Mouse (Mus musculus) hindlimb bud, embryonic 11.5 days (tissue): ENCODE results near the gene Higd1a.

Source experiments
- DNase-seq: peaks from one replicate; pipeline ENCODE4 v3.0.0-alpha.2; 2012; ENCODE audit warnings: low read depth, low spot score; ENCODE audit errors: extremely low spot score

Gene Higd1a

DNA sequence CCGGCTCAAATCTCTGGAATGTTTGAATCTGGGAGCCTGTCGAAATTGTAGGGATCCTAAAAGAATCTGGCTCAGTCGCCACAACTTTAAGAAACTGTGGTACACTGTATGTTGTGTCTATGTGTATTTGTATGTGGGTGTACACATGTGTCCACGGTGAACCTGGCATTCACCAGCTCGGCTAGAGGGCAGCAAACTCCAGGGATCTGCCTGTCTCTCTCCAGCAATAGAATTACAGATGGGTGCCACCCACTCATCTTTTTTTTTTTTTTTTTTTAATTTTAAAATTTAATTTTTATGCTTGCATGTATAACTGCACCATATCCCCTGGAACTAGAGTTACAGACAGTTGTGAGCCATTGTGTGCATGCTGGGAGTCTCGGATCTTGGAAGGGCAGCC lies 23.1 kb upstream of the Higd1a start:
- no peak for DNase-seq

DNA sequence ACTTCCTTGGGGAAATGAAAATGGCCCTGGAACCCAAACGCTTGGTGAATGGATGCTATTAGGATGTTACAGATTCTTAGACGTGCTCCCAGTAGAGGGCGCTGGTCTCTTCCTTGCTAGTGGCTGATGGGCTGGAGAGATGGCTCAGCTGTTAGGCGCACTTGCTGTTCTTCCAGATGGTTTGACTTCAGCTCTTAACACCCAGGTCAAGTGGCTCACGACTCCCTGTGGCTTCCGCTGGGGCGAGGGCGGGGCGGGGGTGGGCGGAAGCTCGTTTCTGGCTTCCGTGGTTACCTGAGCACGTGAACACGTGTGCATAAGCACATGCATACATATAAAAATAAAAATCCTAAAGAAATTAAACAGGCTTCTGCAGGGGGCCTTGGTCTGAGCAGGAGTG lies 22.7 kb upstream of the Higd1a start:
- no peak for DNase-seq

DNA sequence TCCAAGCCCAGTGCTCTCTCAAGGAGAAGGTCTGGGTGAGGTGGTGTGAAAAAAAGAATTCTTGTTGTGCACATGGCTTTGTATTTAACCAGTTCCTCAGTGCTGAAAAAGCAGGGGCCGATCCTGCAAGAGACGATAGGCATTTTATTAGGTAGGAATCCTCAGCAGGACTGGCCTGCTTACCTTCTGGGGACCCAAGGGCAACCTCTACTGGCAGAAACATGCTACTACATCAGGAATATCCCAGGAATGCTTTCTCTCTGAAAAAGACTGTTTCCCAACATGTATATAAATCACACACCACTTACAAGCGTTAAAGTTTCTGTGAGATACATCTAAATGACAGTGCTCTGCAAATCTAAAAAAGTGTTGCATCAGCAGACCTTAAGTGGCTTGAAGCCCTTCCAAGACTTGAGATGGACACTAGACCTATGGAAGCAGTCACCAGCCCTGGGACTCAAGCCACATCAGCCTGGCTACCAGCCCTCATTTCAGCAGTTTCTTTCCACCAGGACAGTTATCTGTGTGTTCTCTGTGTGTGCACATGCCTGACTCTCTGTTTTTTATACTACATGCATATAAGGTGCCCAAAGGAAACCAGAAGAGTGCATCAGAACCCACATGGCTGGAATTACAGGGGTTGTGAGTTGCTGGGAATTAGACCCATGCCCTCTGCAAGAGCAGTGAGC lies 19.0 kb upstream of the Higd1a start:
- no peak for DNase-seq

DNA sequence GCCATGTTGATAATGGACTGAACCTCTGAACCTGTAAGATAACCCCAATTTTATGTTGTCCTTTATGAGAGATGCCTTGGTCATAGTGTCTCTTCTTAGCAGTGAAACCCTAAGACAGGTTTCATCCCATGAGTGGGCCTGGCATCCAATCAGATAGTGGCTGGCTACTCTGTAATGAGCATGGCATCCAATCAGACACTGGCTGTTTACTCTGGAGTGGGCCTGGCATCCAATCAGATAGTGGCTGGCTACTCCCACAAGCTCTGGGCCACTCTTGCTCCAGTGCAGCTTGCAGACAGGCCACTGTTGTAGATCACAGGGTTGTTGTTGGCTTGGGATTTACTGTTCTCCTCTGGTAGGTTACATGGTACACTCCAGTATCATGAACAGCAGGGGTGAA lies 15.4 kb upstream of the Higd1a start:
- DNase-seq, result no peak

DNA sequence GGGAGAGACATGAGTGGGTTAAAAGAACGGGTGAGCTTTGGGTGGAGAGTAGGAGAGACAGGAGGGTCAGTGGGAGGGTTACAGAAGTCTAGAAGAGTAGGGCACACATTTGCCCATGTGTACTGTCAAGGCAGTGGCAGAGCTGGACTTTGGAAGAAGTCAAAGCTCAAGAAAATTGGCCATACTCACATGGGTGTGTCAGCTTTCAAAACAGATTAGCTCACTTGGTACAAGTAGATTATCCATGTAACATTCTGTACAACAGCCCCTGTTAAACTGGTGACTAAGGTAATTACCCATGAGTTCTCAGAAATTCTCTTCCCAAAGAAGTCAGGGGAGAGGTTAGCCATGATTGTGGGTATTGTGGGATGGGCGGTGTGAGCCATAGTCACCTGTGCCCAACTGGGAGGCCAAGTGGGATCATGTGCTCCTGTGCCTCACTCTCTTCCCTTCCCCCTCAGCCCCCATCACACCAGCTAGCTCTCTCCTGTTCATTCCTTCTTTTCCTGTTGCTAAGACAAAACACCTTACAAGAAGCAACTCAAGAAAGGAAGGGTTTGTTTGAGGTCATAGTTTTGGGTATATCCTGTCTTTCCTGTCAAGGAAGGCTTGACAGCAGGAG lies 14.0 kb upstream of the Higd1a start:
- DNase-seq, result no peak

DNA sequence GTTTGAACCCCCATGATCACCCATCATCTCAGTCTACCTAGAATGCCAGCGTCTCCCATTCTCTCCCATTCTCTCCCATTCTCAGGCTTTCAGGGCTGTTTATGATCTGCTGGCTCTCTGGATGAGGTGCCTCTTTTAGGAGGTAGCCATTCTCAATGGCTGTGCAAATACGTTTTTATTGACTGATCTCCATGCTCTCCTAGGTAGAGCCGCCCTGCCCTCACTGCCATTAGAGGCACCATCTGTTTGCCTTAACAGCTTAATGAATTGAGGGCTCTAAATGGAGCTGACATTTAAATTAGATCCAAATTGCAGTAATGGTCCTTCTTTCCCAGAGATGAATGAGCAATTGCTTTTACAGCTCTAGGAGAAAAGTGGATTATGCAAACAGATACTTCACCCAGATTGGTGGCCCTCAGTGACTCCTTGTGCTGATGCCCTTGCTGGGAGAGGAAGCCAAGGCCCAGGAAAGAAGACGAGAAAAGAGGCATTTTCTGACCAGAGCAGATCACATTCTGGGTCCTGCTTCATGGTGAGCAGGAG lies 11.9 kb upstream of the Higd1a start:
- DNase-seq, result no peak

DNA sequence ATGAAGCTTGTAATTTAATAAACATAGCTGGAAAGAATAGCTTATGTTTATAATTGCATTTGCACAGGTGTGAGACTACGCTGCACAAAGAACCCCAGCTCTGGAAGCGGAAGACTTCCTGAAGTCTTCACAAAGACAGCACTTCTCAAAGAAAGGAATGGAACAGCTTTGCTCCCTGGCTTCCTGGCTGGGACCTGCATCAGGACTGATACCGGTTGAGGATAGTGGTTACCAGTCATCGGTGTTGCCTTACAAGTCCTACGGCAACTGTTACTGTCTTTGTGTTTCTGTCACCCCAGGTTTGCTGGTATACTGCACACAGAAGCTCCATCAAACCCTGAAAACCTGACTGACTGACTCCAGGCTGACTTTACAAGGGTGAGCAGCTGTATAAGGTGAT lies 11.3 kb upstream of the Higd1a start:
- no peak for DNase-seq

DNA sequence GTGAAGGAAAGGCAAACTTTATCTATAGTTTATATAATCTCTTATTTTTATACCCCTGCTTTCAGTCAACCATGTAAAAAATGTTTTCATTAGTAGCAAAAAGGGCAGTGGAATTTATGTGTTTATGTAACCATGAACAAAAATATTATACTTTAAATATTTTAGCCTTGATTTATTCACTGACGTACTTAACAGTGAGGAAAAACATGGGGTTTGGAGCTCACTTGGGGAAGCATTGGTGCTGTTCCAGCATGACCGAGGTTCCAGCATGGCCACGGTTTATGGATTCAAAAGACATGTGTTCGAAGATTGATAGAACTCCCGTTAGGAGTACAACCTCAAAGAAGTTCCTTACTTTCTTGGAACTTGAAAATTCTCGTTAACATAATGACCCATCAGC lies 10.1 kb upstream of the Higd1a start:
- DNase-seq, result no peak

DNA sequence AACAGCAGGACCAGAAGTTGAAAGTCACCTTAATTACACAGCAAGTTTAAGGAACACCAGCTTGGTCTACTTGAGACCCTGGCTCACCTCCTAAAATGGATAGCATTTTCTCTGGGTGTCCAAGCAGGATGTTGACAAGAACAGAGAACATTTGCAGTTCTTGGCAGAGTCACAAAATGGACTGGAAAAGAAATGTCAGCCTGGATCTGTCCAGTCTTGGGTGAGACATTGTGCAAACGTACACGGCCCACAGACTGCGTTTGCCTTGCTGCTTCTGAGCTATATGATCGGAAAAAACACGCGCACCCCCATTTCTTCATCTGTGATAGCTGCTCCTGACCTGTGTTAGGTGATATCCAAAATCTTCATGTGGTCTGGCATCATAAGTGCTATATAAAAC lies 9.5 kb upstream of the Higd1a start:
- no peak for DNase-seq

DNA sequence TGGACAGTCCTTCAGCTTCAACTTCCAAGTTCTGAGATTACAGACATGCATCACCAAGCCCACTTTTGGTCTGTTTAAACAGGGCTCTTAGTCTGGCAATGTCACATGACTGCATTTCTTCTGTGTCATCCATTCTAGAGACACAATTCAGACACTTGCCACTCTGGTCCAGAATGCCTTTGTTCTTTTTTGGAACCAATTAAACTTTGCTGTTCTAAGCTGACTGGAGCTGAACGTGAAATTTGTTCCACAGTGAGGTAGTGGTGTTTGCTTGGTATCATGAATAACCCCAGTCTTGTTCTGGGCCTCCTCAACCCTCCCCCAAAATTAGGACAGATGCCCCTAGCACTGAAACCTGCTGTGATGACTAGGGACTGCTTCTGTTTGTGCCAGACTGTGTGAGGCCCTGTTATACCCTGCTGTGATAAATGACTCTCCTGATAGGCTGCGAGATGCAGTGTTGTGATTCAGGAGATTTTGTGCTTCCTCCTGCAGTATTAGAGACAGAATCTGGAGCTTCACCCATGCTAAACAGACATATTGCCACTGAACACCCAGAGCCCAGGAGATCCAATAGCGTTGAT lies 7.4 kb upstream of the Higd1a start:
- DNase-seq, result no peak

DNA sequence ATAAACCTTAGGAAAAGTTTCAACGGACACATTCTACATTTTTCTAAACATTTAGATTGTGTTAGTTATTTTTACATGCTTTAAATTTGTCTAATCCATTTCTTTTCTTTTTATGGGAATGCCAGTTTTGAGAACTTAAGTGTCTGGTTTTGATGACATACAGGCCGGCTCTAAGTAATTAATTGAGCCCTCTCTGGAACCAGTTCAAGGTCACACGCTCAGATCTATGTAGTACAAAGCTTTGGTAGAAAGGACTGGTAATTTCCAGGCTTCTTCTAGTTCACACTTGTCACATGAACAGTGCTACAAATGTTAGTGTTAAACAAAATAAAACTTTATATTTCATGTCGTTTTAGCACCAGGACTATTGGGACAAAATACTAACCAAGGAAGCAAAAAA lies 6.7 kb upstream of the Higd1a start:
- no peak for DNase-seq

DNA sequence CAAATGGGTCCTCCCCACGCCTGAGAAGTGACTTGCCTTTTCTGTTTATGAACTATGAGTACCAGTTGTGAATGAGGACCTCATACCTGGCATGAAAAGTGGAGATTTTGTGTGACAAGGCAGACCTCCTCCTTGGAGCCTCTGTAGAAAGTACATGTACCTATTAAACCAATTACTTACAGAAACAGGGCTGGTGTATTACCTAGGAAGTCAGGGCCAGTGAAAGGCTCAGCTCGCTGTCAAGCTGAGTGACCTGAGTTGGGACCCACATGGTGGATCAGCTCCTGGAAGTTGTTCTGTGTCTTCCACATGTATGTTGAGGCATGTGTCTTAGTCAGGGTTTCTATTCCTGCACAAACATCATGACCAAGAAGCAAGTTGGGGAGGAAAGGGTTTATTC lies 2.8 kb upstream of the Higd1a start:
- DNase-seq, result no peak

DNA sequence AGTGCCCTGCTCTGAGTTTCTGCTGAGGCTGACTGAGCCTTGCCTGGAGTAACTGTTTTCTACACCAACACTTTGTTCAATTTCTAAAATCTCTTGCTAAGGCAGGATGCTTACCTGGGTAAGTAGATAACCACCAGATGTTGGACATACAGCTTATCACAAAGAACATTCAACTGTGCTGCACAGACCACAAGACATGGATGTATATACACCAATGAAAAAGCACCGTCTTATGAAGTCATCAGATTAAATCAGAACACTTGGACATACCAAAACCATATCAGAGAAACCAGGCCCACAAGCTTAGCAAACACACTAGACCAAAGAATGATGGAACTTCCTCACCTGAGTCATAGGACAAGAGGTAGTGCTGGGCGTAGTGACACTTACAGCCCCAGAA lies 1.2 kb upstream of the Higd1a start:
- no peak for DNase-seq

DNA sequence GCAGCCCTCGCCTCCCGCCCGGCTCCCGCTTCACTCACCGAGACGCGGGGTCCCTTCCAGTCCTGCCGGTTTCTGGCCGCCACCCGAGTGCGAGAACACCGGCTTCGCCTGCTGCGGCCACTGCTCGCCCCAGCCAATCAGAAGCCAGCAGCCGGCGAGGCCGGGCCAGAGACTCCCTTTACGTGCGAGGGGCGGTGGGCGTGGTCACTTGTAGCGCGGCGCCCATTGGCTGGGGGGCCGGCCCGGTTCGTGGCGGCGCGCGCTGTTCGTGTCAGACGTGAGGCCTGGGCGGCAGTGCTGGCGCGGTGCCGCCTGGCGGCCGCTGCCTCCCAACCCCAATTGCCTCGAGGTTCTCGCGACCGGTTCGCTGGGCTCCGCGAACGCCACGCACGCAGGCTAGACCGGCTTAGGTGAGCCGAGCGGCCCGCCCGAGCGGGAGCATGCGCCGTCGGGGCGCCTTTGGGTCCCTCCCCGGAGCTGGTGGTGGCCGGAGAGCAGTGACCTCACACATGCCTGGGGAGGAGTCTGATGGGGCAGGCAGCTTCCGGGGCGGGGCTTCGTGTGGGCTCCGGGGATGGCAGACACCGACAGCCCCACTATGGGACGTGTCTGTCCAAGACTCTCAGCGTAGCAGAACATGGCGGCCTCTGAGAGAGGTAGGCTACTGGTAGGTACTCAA lies 549 bp downstream of the Higd1a start:
- DNase-seq, result no peak

DNA sequence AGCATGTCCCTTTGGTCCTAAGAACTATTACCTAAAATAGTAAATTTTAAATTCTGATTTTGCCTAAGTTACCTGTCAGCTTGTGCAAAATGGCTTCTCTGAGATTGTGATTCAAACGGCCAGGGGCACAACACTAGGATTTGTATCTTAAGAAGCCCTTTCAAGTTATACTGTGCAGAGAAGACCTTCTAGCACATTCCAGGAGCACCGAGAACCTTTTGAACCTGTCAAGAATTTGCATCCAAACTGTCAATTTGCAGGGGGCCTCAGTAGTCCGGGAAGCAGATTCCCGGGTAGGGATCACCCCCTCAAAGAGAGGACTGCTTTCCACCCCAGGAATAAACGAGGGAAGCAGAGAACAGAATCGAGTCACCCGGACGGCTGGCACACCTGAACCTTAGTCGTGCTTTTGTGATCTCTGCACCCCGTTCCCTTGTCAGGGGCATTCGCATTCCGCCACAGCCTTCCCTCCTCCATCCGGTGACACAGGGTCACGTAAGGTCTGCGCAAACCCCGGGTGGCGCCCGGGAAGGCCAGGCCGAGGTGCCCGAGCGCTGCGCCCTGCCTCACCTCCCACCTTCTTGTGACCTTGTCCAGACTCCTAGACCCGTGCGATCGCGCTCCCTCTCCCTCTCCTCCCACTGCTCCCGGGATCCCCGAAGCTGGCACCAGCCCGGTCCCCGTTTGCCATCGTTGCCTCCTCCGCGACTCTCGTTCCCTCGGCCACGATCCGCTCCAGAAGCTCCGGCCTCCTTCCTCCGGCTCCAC lies 1.3 kb downstream of the Higd1a start:
- DNase-seq, result no peak

DNA sequence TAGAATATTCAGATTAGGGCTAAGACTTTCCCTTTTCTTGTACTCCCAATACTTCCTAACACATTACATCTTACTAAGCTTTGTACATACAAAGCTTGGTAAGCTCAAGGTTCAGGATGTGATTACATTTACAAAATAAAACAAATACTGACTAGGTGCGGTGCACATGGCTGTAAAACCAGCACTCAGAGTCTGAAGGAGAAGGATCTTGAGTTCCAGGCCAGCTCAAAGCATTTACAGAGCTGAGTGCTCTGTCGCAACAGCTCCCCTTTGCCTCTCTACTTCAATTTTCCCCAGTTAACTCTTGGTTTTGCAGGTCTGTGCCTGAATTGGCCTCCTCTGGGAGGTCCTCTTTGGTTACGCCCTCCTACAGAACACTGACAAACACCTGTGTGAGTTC lies 3.9 kb downstream of the Higd1a start:
- DNase-seq, result no peak

DNA sequence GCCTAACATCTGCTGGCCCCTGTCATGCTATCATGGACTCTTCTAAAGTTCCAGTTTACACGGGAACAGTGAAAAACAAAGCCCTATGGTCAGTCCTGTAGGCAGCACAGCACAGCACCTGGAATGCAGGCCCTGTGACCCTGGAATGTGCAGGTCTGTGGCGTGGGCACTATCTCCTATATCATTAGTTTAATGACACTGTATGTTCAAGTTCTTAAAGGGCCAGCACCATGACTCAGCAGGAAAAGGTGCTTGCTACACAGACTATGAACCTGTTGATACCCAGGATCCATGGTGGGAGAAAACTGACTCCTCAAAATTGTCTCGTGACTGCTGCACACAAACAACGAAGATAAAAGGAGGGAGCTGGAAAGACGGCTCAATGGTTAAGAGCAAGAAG lies 10.3 kb downstream of the Higd1a start:
- DNase-seq, result no peak

DNA sequence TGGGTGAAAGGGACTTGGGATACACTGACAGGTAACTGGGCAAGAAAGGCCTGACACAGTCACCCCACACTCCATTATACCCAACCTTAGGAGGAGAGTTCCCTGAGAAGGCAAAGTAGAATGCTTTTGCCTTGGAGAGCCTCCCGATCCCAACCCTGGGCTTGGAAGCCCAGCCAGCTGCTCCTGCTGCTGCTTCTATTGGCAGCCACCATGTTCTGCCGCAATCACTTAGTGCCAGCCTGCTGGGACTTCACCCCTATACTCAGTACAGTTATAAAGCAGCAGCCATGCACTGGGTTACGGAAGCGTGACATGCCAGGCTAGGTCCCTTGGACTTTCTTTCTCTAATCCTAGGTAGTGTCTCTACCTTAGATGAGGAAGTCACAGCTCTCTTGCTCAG lies 11.0 kb downstream of the Higd1a start:
- DNase-seq, result no peak

DNA sequence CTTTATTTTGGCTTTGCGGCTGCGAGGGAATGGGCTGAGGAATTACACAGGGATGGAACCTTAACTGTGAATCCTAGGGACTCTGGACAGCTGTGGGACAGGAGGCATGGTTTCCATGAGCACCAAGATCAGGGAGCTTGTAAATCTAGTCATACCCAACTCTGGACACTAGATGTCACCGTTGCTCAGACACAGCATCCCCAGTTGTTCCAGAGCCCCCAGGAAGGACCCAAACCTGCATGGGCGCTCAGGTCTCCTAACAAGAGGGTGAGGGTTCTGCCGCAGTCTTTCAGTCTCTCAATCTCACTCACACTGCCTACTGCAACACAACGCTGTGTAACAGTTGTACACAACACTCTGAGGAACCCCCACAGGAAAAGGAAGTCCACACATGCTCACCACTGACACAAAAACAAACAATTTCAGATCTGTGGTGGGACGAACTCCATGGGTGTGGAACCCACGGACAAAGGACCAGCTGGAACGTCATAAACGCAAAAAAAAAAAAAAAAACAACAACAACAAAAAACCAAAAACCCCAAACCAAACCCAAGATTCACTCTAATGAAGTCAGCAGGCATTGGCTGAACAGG lies 11.5 kb downstream of the Higd1a start:
- no peak for DNase-seq

DNA sequence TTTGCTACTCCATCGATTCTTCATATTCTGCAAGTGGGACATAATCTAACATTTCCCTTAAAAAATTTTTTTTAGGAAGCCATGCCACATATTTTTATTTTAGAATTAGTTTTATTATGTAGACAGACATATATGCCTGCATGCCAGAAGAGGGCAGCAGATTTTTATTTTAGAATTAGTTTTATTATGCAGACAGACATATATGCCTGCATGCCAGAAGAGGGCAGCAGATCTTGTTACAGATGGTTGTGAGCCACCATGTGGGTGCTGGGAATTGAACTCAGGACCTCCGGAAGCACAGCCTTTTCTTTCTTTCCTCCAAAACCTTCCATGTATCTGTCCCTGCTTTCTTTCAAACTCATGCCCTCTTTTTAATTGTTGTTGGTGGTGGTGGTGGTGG lies 15.2 kb downstream of the Higd1a start:
- no peak for DNase-seq

DNA sequence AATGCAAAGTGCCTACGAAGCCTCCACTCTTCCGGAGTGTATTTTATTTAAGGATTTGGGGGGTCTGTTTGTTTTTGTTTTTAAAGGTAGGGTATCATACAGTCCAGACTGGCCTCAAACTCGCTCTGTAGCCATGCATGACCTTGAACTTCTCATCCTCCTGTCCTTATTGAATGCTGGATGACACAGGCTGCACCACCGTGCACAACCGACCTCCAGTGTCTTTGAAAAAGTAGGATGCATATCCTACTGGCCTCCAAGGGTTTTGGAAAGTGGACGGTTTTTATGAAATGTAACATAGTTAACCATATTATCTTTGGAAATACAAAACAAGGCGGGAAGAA lies 18.6 kb downstream of the Higd1a start:
- DNase-seq, result no peak
